Mouse (Mus musculus): ENCODE measurements at regions not wholly inside any gene's neighbourhood (a gene's known extent, or its start where the extent isn't known, plus 50 kb on each side); places are given as distances from the start of the nearest gene placed in this dataset.

- no peak overlapping the region for H3K4me2 ChIP-seq
- H3K4me1 ChIP-seq, result peaks cover 7% of the 10 kb centered on the region
- H3K36me3 ChIP-seq, result no peaks in the 10 kb centered on the region
- H3K9me3 ChIP-seq (replicated peaks), result no peaks in the 10 kb centered on the region
- H3K27me3 ChIP-seq (replicated peaks), result no peaks in the 10 kb centered on the region
- H3K4me3 ChIP-seq (replicated peaks), result no peak overlapping the region
- WGBS, result 91% methylated on average over 1 of the region's 1 CpGs
- no peak for ATAC-seq (ENCODE audit: low FRiP score)
- no peak overlapping the region for H3K27ac ChIP-seq (replicated peaks)
- H3K9ac ChIP-seq (replicated peaks), result no peak overlapping the region
These were observed 127.3 kb upstream of the Opcml start for GRCm38 (mm10) chr9:27663230-27663629.

- WGBS, result 94% methylated on average over 2 of the region's 2 CpGs
- peaks cover 7% of the 10 kb centered on the region for H3K4me1 ChIP-seq
- H3K9ac ChIP-seq (replicated peaks), result no peak overlapping the region
- no peaks in the 10 kb centered on the region for H3K9me3 ChIP-seq (replicated peaks)
- H3K36me3 ChIP-seq, result no peaks in the 10 kb centered on the region
- H3K27me3 ChIP-seq (replicated peaks), result no peaks in the 10 kb centered on the region
- no peak overlapping the region for H3K4me2 ChIP-seq
- ATAC-seq (ENCODE audit: low FRiP score), result no peak
- no peak overlapping the region for H3K27ac ChIP-seq (replicated peaks)
- H3K4me3 ChIP-seq (replicated peaks), result no peak overlapping the region
These were observed 124.9 kb upstream of the Opcml start for GRCm38 (mm10) chr9:27665659-27666058.

GRCm38 (mm10) chr9:27670032-27670740 is 120.4 kb upstream of the Opcml start:
- no peak overlapping the region for H3K9ac ChIP-seq (replicated peaks)
- no peak for ATAC-seq (ENCODE audit: low FRiP score)
- H3K4me2 ChIP-seq, result no peak overlapping the region
- WGBS, result 21% methylated on average over 6 of the region's 6 CpGs
- peaks cover 8% of the 10 kb centered on the region for H3K4me1 ChIP-seq
- no peak overlapping the region for H3K27ac ChIP-seq (replicated peaks)
- no peak overlapping the region for H3K4me3 ChIP-seq (replicated peaks)
- H3K36me3 ChIP-seq, result no peaks in the 10 kb centered on the region
- no peaks in the 10 kb centered on the region for H3K9me3 ChIP-seq (replicated peaks)
- no peaks in the 10 kb centered on the region for H3K27me3 ChIP-seq (replicated peaks)

- no peaks in the 10 kb centered on the region for H3K4me1 ChIP-seq
- no peak overlapping the region for H3K4me3 ChIP-seq (replicated peaks)
- no peaks in the 10 kb centered on the region for H3K9me3 ChIP-seq (replicated peaks)
- no peak overlapping the region for H3K4me2 ChIP-seq
- H3K9ac ChIP-seq (replicated peaks), result no peak overlapping the region
- no peak overlapping the region for H3K27ac ChIP-seq (replicated peaks)
- ATAC-seq (ENCODE audit: low FRiP score), result no peak
- no peaks in the 10 kb centered on the region for H3K36me3 ChIP-seq
- no peaks in the 10 kb centered on the region for H3K27me3 ChIP-seq (replicated peaks)
These were observed 105.2 kb upstream of the Opcml start for GRCm38 (mm10) chr9:27685325-27685724.

GRCm38 (mm10) chr9:27691616-27692015 is 99.0 kb upstream of the Opcml start:
- no peaks in the 10 kb centered on the region for H3K4me1 ChIP-seq
- no peaks in the 10 kb centered on the region for H3K36me3 ChIP-seq
- no peaks in the 10 kb centered on the region for H3K9me3 ChIP-seq (replicated peaks)
- no peak overlapping the region for H3K4me2 ChIP-seq
- H3K9ac ChIP-seq (replicated peaks), result no peak overlapping the region
- WGBS, result 75% methylated on average over 4 of the region's 4 CpGs
- H3K4me3 ChIP-seq (replicated peaks), result no peak overlapping the region
- ATAC-seq (ENCODE audit: low FRiP score), result no peak
- no peak overlapping the region for H3K27ac ChIP-seq (replicated peaks)
- H3K27me3 ChIP-seq (replicated peaks), result no peaks in the 10 kb centered on the region

GRCm38 (mm10) chr9:27692751-27693150 is 97.8 kb upstream of the Opcml start:
- Histone ChIP-seq H3K9ac (replicated peaks) (no peak overlapping the region), H3K27me3 (replicated peaks) (no peaks in the 10 kb centered on the region), H3K9me3 (replicated peaks) (no peaks in the 10 kb centered on the region), H3K27ac (replicated peaks) (no peak overlapping the region), H3K4me2 (no peak overlapping the region), H3K4me3 (replicated peaks) (no peak overlapping the region), H3K4me1 (no peaks in the 10 kb centered on the region), H3K36me3 (no peaks in the 10 kb centered on the region)
- WGBS, result 88% methylated on average over 3 of the region's 3 CpGs
- no peak for ATAC-seq (ENCODE audit: low FRiP score)

GRCm38 (mm10) chr9:27694805-27695593 is 95.6 kb upstream of the Opcml start:
- Histone ChIP-seq H3K4me1 (no peaks in the 10 kb centered on the region), H3K4me2 (no peak overlapping the region), H3K36me3 (no peaks in the 10 kb centered on the region), H3K9ac (replicated peaks) (no peak overlapping the region), H3K27me3 (replicated peaks) (no peaks in the 10 kb centered on the region), H3K4me3 (replicated peaks) (no peak overlapping the region), H3K9me3 (replicated peaks) (no peaks in the 10 kb centered on the region), H3K27ac (replicated peaks) (no peak overlapping the region)
- WGBS, result 75% methylated on average over 8 of the region's 8 CpGs
- no peak for ATAC-seq (ENCODE audit: low FRiP score)

GRCm38 (mm10) chr9:27701559-27701958 is 89.0 kb upstream of the Opcml start:
- no peak for ATAC-seq (ENCODE audit: low FRiP score)
- Histone ChIP-seq H3K4me1 (no peaks in the 10 kb centered on the region), H3K9me3 (replicated peaks) (no peaks in the 10 kb centered on the region), H3K9ac (replicated peaks) (no peak overlapping the region), H3K27ac (replicated peaks) (no peak overlapping the region), H3K36me3 (no peaks in the 10 kb centered on the region), H3K4me2 (no peak overlapping the region), H3K4me3 (replicated peaks) (no peak overlapping the region), H3K27me3 (replicated peaks) (no peaks in the 10 kb centered on the region)
- 67% methylated on average over 9 of the region's 9 CpGs for WGBS

GRCm38 (mm10) chr9:27702140-27702539 is 88.4 kb upstream of the Opcml start:
- no peaks in the 10 kb centered on the region for H3K27me3 ChIP-seq (replicated peaks)
- no peak overlapping the region for H3K4me3 ChIP-seq (replicated peaks)
- H3K36me3 ChIP-seq, result no peaks in the 10 kb centered on the region
- H3K4me1 ChIP-seq, result no peaks in the 10 kb centered on the region
- ATAC-seq (ENCODE audit: low FRiP score), result no peak
- no peak overlapping the region for H3K27ac ChIP-seq (replicated peaks)
- no peak overlapping the region for H3K9ac ChIP-seq (replicated peaks)
- H3K4me2 ChIP-seq, result no peak overlapping the region
- H3K9me3 ChIP-seq (replicated peaks), result no peaks in the 10 kb centered on the region
- 78% methylated on average over 3 of the region's 3 CpGs for WGBS

GRCm38 (mm10) chr9:27704001-27704400 is 86.6 kb upstream of the Opcml start:
- Histone ChIP-seq H3K9ac (replicated peaks) (no peak overlapping the region), H3K27ac (replicated peaks) (no peak overlapping the region), H3K4me3 (replicated peaks) (no peak overlapping the region), H3K4me2 (no peak overlapping the region), H3K27me3 (replicated peaks) (no peaks in the 10 kb centered on the region), H3K36me3 (no peaks in the 10 kb centered on the region), H3K4me1 (no peaks in the 10 kb centered on the region), H3K9me3 (replicated peaks) (no peaks in the 10 kb centered on the region)
- ATAC-seq (ENCODE audit: low FRiP score), result no peak
- WGBS, result 86% methylated on average over 5 of the region's 5 CpGs

GRCm38 (mm10) chr9:27723840-27724408 is 66.7 kb upstream of the Opcml start:
- Histone ChIP-seq H3K27me3 (replicated peaks) (no peaks in the 10 kb centered on the region), H3K4me1 (peaks cover 4% of the 10 kb centered on the region), H3K27ac (replicated peaks) (no peak overlapping the region), H3K4me3 (replicated peaks) (no peak overlapping the region), H3K4me2 (no peak overlapping the region), H3K9me3 (replicated peaks) (no peaks in the 10 kb centered on the region), H3K9ac (replicated peaks) (no peak overlapping the region), H3K36me3 (no peaks in the 10 kb centered on the region)
- no peak for ATAC-seq (ENCODE audit: low FRiP score)
- 30% methylated on average over 2 of the region's 2 CpGs for WGBS

GRCm38 (mm10) chr9:27724576-27724975 is 66.0 kb upstream of the Opcml start:
- peaks cover 8% of the 10 kb centered on the region for H3K4me1 ChIP-seq
- WGBS, result 66% methylated on average over 2 of the region's 2 CpGs
- H3K9ac ChIP-seq (replicated peaks), result no peak overlapping the region
- no peak overlapping the region for H3K27ac ChIP-seq (replicated peaks)
- no peaks in the 10 kb centered on the region for H3K9me3 ChIP-seq (replicated peaks)
- H3K27me3 ChIP-seq (replicated peaks), result no peaks in the 10 kb centered on the region
- no peak overlapping the region for H3K4me2 ChIP-seq
- no peaks in the 10 kb centered on the region for H3K36me3 ChIP-seq
- ATAC-seq (ENCODE audit: low FRiP score), result no peak
- no peak overlapping the region for H3K4me3 ChIP-seq (replicated peaks)

All from neural tube, embryonic 15.5 days (tissue).